Mouse (Mus musculus) liver, embryonic 16.5 days (tissue): Measurements from ENCODE around the gene Zfp536. TPM values are rescaled to one million over a fixed set of nuclear protein-coding genes. Genes with fewer than 3 reads are reported as not detected.

Source experiments
- ATAC-seq: fragments of 200-750 bp; cut with Nextera tagmentation; 2 replicates; pipeline ENCODE4 v1.8.0; 2017; ENCODE audit warnings: low read depth, mild to moderate bottlenecking, moderate number of reproducible peaks, moderate library complexity
- H3K27ac ChIP-seq: fragments of 300-500 bp; sonication (generic); 2 replicates; pipeline ENCODE4 v1.5.1; 2014; ENCODE audit warnings: mild to moderate bottlenecking, low read length
- H3K27me3 ChIP-seq: fragments of 300-500 bp; sonication (generic); 2 replicates; pipeline ENCODE4 v1.6.1; 2014; ENCODE audit warnings: low read depth, low read length, mixed read lengths; ENCODE audit not compliant: control insufficient read depth, insufficient read depth
- H3K36me3 ChIP-seq: fragments of 300-500 bp; sonication (generic); 2 replicates; pipeline ENCODE4 v1.6.1; 2014; ENCODE audit warnings: mild to moderate bottlenecking; ENCODE audit not compliant: control insufficient read depth, insufficient read depth
- H3K4me1 ChIP-seq: fragments of 300-500 bp; sonication (generic); 2 replicates; pipeline ENCODE4 v1.6.1; 2014; ENCODE audit warnings: low read depth, low read length, mixed read lengths; ENCODE audit not compliant: control insufficient read depth
- H3K4me2 ChIP-seq: fragments of 300-500 bp; sonication (generic); 2 replicates; pipeline ENCODE4 v1.6.1; 2014; ENCODE audit warnings: low read depth, low read length, mixed read lengths
- H3K4me3 ChIP-seq: fragments of 300-500 bp; sonication (generic); 2 replicates; pipeline ENCODE4 v1.5.1; 2014; ENCODE audit warnings: low read depth, mild to moderate bottlenecking, low read length
- H3K9ac ChIP-seq: fragments of 300-500 bp; sonication (generic); 2 replicates; pipeline ENCODE4 v1.6.1; 2014; ENCODE audit warnings: low read depth, low read length
- H3K9me3 ChIP-seq: fragments of 300-500 bp; sonication (generic); replicated peaks from 2 replicates; pipeline ENCODE4 v1.6.1; 2016; ENCODE audit warnings: low read length; ENCODE audit not compliant: control insufficient read depth
- WGBS: fragments of 180-500 bp; shearing (Covaris S2); extraction: QIAGEN DNeasy Blood & Tissue Kit; methylation state at CpG from one replicate; pipeline ENCODE4 v1.1.7; 2014; ENCODE audit not compliant: insufficient replicate concordance; 5-methylcytosine and 5-hydroxymethylcytosine counted together
- polyA plus RNA-seq: library from polyadenylated mRNA; unstranded; fragments of >200 nt; fragmentation: Nextera tagmentation; extraction: Ambion mirVana; gene quantifications from 2 replicates; pipeline ENCODE4 v1.2.1, GENCODE M21; 2015

The Zfp536 gene
- polyA plus RNA-seq, 1 experiment from 2014 or later: 0.14 TPM

DNA sequence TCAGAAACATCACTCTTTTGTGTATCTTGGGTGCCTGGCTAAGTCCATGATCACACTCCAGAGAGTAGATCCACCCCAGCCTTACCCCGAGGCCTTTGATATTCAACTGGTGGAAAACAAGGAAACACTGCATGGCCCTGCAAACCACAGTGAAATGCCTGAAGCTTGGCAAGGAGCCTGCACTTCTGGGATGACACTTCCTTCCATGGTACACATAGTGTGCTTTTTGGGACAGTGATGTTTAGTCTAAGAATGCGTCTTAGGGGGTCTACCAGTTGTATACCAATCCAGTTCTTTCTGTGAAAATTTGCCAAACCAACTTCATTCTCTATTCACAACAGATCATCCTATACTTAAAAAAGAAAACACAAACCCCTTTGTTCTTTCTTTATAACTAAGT lies 242.3 kb downstream of the Zfp536 start:
- Histone ChIP-seq H3K9me3 (no peaks in the 10 kb centered on the region), H3K4me3 (no peak overlapping the region), H3K27ac (no peak overlapping the region), H3K27me3 (no peaks in the 10 kb centered on the region), H3K4me2 (no peak overlapping the region), H3K4me1 (no peaks in the 10 kb centered on the region), H3K9ac (no peak overlapping the region), H3K36me3 (no peaks in the 10 kb centered on the region)
- 54% methylated on average over 2 of the region's 2 CpGs for WGBS
- no peak for ATAC-seq

DNA sequence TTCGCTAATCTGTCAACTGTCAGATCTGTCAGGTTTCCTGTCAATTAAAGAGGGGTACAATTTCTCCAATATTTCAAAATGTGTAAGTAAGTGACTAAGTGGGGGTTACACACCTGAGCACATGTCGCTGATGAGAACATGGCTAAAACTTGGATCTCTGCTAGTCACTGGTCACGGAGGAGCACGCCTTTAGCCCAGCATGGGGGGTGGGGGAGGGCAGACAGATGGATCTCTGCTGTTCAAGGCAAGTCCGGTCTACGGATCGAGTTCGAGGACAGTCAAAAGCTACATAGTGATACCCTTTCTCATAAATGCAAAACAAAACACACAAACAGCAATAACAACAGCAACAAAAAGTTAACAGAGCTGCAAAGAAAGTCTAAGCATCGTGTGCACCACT lies 245.1 kb downstream of the Zfp536 start:
- Histone ChIP-seq H3K4me2 (no peak overlapping the region), H3K4me3 (no peak overlapping the region), H3K4me1 (no peaks in the 10 kb centered on the region), H3K9ac (no peak overlapping the region), H3K27me3 (no peaks in the 10 kb centered on the region), H3K36me3 (no peaks in the 10 kb centered on the region), H3K9me3 (no peaks in the 10 kb centered on the region), H3K27ac (no peak overlapping the region)
- whole genome bisulfite sequencing: 64% methylated on average over 9 of the region's 9 CpGs
- ATAC-seq: no peak

DNA sequence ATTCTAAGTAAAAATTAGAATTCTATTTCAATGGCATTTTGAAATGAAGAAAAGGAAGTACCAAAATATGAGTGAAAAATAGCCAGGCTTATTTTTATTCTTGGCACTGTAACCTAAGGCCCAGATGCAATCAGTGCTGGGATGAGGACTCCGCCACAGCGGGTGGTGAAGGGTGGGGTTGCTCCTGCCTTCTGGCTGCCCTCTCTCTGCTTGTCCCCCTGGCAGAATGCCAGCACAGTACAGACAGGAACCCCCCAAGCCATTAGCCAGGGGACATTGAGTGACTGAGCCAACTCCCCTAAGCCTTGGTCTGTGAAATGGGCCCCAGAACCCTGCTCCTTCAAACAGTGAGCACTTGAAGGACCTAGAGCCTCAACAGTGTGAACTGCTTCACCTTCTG lies 245.6 kb downstream of the Zfp536 start:
- Histone ChIP-seq H3K4me1 (no peaks in the 10 kb centered on the region), H3K36me3 (no peaks in the 10 kb centered on the region), H3K27me3 (no peaks in the 10 kb centered on the region), H3K4me2 (no peak overlapping the region), H3K9me3 (no peaks in the 10 kb centered on the region), H3K27ac (no peak overlapping the region), H3K9ac (no peak overlapping the region), H3K4me3 (no peak overlapping the region)
- WGBS: 60% methylated on average over 2 of the region's 2 CpGs
- no peak for ATAC-seq

DNA sequence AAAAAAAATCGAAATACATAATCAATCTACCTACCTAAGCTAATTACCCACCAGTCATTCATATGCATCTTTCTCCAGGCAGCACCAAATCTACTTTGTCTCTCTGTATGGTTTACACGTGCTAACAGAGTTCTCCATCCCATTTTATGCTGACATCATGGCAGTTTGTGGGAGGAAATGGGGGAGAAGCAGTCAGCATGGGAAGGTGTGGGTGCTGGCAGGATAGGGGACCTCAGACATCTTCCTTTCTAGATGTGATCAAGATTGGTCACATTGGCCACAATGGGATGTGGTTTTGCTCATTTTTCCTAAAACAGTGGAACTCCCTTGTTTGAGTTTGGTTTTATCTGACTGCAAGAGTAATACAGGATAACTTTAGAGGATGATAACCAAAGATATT lies 252.0 kb downstream of the Zfp536 start:
- H3K36me3 ChIP-seq: no peaks in the 10 kb centered on the region
- H3K27me3 ChIP-seq: no peaks in the 10 kb centered on the region
- H3K9ac ChIP-seq: no peak overlapping the region
- H3K4me2 ChIP-seq: no peak overlapping the region
- H3K9me3 ChIP-seq: no peaks in the 10 kb centered on the region
- no peak for ATAC-seq
- no peaks in the 10 kb centered on the region for H3K4me1 ChIP-seq
- whole genome bisulfite sequencing: 23% methylated on average over 2 of the region's 2 CpGs
- no peak overlapping the region for H3K27ac ChIP-seq
- H3K4me3 ChIP-seq: no peak overlapping the region

DNA sequence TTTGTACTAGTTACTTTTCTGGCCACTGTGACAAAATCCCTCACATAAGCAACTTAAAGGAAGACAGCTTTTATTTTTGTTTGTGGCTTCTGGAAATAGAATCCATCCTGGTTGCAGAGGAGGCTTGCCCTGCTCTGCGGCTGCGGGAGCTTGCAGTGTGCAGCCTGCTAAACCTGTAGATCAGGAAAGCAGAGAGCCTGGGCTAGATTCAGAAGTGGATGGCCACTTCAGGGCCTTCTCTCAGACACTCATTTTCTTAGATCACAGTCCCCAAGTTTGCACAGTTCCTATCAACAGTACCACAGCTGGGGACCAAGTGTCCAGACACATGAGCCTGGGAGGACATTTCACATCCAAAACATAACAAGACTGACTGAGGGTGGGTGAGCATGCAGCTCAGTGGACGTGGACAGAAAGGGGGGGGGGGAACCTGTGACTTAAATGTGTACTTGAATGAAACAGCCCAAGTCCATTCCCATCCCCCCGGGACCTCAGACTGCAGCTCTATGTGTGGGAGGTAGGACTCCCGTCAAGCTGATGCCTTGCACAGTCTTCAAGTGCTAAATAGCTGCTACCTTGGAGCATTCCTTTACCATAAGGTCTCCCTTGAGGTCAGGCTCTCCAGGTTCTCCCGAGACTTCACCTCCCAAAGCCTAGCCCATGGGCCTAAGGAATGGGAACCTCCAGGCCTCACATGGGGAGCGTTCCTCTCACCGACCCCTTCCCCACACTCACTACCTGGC lies 262.3 kb downstream of the Zfp536 start:
- Histone ChIP-seq H3K9me3 (no peaks in the 10 kb centered on the region), H3K4me1 (no peaks in the 10 kb centered on the region), H3K36me3 (no peaks in the 10 kb centered on the region), H3K27ac (no peak overlapping the region), H3K9ac (no peak overlapping the region), H3K4me3 (no peak overlapping the region), H3K4me2 (no peak overlapping the region), H3K27me3 (no peaks in the 10 kb centered on the region)
- 59% methylated on average over 8 of the region's 8 CpGs for WGBS
- ATAC-seq: no peak

DNA sequence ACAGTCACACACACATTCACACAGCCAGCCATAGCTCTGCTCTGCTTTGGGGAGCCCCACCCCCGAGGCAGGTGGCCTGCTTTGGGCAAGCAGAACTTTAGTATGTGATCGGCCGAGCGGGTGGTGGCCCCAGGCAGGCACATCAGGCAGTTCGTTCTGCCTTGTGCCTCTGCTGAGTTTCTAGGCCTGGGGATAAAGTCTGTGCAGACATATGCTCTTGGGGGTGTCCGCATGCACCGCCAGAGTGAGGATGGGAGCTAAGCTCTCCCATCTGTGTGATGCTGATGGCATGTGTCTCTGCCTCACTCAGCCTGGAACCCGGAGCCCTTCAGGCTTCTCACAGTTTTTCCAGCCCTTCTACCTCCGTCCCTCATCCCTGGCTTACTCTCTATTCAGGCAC lies 263.7 kb downstream of the Zfp536 start:
- no peaks in the 10 kb centered on the region for H3K27me3 ChIP-seq
- H3K9ac ChIP-seq: no peak overlapping the region
- ATAC-seq: no peak
- no peak overlapping the region for H3K27ac ChIP-seq
- no peak overlapping the region for H3K4me2 ChIP-seq
- no peaks in the 10 kb centered on the region for H3K36me3 ChIP-seq
- H3K9me3 ChIP-seq: no peaks in the 10 kb centered on the region
- H3K4me1 ChIP-seq: no peaks in the 10 kb centered on the region
- 54% methylated on average over 9 of the region's 9 CpGs for WGBS
- no peak overlapping the region for H3K4me3 ChIP-seq

DNA sequence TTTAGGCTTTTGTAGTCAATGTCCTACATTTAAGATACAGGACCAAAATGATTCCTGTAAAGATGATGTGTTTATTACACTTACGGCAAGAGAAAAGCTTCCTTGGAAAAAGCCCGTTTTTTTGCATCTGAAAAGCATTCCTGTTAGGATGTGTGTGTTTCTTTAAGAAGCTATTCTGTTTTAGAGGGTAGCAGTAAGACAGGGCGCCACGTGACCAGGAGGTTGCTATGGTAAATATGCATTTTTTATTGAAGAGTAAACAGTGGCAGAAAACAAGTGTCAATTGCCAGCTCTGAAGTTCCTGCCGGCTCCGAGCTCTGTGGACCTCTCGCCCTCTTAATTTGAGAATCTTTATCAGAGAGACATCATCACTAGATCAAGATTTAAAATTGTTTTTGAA lies 267.9 kb downstream of the Zfp536 start:
- Histone ChIP-seq H3K27me3 (no peaks in the 10 kb centered on the region), H3K36me3 (no peaks in the 10 kb centered on the region), H3K9ac (no peak overlapping the region), H3K9me3 (no peaks in the 10 kb centered on the region), H3K4me1 (no peaks in the 10 kb centered on the region), H3K4me3 (no peak overlapping the region), H3K27ac (no peak overlapping the region), H3K4me2 (no peak overlapping the region)
- 50% methylated on average over 7 of the region's 7 CpGs for WGBS
- ATAC-seq: no peak

DNA sequence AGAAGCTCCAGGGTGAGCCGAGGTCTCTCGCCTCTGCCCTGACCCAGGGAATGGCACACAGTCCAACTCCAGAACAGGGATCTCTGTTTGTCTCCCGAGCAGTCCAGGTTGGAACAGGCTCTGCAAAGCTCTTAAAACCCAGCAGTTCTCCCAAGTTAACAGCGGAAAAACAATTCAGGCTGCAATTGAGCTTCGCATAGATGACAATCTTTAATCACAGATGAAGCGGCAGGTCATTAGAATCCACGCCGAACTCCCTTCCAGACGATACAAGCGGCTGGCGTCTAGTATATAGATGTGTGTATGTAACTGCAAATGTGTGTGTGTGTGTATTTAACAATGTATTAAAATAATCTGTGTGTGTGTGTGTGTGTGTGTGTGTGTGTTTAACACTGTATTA lies 268.3 kb downstream of the Zfp536 start:
- H3K4me1 ChIP-seq: no peaks in the 10 kb centered on the region
- no peak for ATAC-seq
- WGBS: 80% methylated on average over 11 of the region's 11 CpGs
- H3K36me3 ChIP-seq: no peaks in the 10 kb centered on the region
- H3K4me2 ChIP-seq: no peak overlapping the region
- no peak overlapping the region for H3K27ac ChIP-seq
- no peaks in the 10 kb centered on the region for H3K27me3 ChIP-seq
- H3K4me3 ChIP-seq: no peak overlapping the region
- no peak overlapping the region for H3K9ac ChIP-seq
- H3K9me3 ChIP-seq: no peaks in the 10 kb centered on the region

DNA sequence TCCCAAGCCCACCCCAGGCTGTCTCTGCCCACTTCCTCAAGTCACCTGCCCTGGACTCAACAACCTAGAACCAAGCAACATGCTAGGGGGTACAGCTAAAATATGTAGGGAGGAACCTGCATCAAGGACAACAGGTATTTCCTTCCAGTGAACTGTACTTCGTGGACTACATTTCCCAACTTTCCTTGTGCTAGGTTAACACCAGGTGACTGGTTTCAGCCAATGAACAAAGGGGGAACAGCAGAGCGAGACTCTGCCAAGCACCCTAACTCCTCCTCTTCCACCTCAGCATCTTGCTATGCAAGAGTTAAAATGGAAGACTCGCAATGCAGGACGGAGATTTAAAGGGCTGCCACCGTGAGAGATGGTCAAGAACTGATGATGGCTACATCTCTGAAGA lies 274.6 kb downstream of the Zfp536 start:
- 50% methylated on average over 5 of the region's 5 CpGs for WGBS
- Histone ChIP-seq H3K4me2 (no peak overlapping the region), H3K27me3 (no peaks in the 10 kb centered on the region), H3K27ac (no peak overlapping the region), H3K36me3 (no peaks in the 10 kb centered on the region), H3K4me1 (no peaks in the 10 kb centered on the region), H3K9ac (no peak overlapping the region), H3K9me3 (no peaks in the 10 kb centered on the region), H3K4me3 (no peak overlapping the region)
- ATAC-seq: no peak
